Mouse (Mus musculus): ENCODE measurements around the gene Tmtc1. TPM values are rescaled to one million over a fixed set of nuclear protein-coding genes. Genes with fewer than 3 reads are reported as not detected.

Tmtc1 gene
- polyA plus RNA-seq, 1 experiment from 2014 or later: 0.76 TPM

GRCm38 (mm10) chr6:148207522-148207921 is 236.7 kb downstream of the Tmtc1 start:
- no peaks in the 10 kb centered on the region for H3K9me3 ChIP-seq
- peaks cover 10% of the 10 kb centered on the region for H3K4me1 ChIP-seq
- no peak for DNase-seq (ENCODE audit: low spot score)
- WGBS: 88% methylated on average over 1 of the region's 1 CpGs
- no peak overlapping the region for H3K27ac ChIP-seq (replicated peaks)
- H3K27me3 ChIP-seq (replicated peaks; ENCODE audit: low read depth, poor library complexity, severe bottlenecking): no peaks in the 10 kb centered on the region
- H3K36me3 ChIP-seq (replicated peaks): peaks cover 38% of the 10 kb centered on the region
- H3K4me3 ChIP-seq: no peak overlapping the region

DNA sequence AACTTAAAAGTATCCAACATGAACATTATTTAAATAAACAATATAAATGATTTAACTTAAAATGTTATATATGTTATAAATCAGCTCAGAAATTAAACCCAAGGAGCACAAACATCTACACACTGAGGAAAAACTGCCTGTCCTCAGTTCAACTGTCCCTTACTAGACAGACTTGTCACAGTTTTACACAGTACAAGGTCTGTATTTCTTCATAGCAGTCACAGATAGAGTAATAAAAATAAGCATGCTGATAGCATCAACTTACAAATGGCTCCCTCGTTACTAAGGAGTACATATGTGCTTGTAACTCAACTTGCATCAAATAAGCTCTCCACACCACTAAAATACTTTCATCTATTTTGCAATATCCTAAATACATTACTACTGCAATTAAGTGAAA is 239.1 kb downstream of the Tmtc1 start:
- no peaks in the 10 kb centered on the region for H3K9me3 ChIP-seq
- no peak overlapping the region for H3K4me3 ChIP-seq
- H3K36me3 ChIP-seq (replicated peaks): peaks cover 58% of the 10 kb centered on the region
- no peak for DNase-seq (ENCODE audit: low spot score)
- no peak overlapping the region for H3K27ac ChIP-seq (replicated peaks)
- H3K27me3 ChIP-seq (replicated peaks; ENCODE audit: low read depth, poor library complexity, severe bottlenecking): no peaks in the 10 kb centered on the region
- H3K4me1 ChIP-seq: no peaks in the 10 kb centered on the region; the same call in 1 of the 2 replicates
- WGBS: 88% methylated on average over 1 of the region's 1 CpGs

GRCm38 (mm10) chr6:148199729-148200128 is 244.5 kb downstream of the Tmtc1 start:
- Histone ChIP-seq H3K27me3 (replicated peaks; ENCODE audit: low read depth, poor library complexity, severe bottlenecking) (no peaks in the 10 kb centered on the region), H3K4me1 (no peaks in the 10 kb centered on the region), H3K4me3 (no peak overlapping the region), H3K36me3 (replicated peaks) (peaks cover 90% of the 10 kb centered on the region), H3K9me3 (no peaks in the 10 kb centered on the region), H3K27ac (replicated peaks) (no peak overlapping the region)
- no peak for DNase-seq (ENCODE audit: low spot score)
- whole genome bisulfite sequencing: 96% methylated on average over 3 of the region's 3 CpGs

- no peak for DNase-seq (ENCODE audit: low spot score)
- Histone ChIP-seq H3K36me3 (replicated peaks) (peaks cover 90% of the 10 kb centered on the region), H3K27me3 (replicated peaks; ENCODE audit: low read depth, poor library complexity, severe bottlenecking) (no peaks in the 10 kb centered on the region), H3K4me3 (no peak overlapping the region), H3K27ac (replicated peaks) (no peak overlapping the region), H3K4me1 (no peaks in the 10 kb centered on the region), H3K9me3 (no peaks in the 10 kb centered on the region)
- 89% methylated on average over 2 of the region's 2 CpGs for WGBS
Observed at GRCm38 (mm10) chr6:148199177-148199576, 245.0 kb downstream of the Tmtc1 start.

- H3K27ac ChIP-seq (replicated peaks): no peak overlapping the region
- no peaks in the 10 kb centered on the region for H3K27me3 ChIP-seq (replicated peaks; ENCODE audit: low read depth, poor library complexity, severe bottlenecking)
- H3K4me3 ChIP-seq: no peak overlapping the region
- no peaks in the 10 kb centered on the region for H3K9me3 ChIP-seq
- no peaks in the 10 kb centered on the region for H3K4me1 ChIP-seq
- whole genome bisulfite sequencing: 90% methylated on average over 6 of the region's 6 CpGs
- DNase-seq (ENCODE audit: low spot score): no peak
- peaks cover 91% of the 10 kb centered on the region for H3K36me3 ChIP-seq (replicated peaks)
Observed at GRCm38 (mm10) chr6:148193972-148194701, 250.1 kb downstream of the Tmtc1 start.

DNA sequence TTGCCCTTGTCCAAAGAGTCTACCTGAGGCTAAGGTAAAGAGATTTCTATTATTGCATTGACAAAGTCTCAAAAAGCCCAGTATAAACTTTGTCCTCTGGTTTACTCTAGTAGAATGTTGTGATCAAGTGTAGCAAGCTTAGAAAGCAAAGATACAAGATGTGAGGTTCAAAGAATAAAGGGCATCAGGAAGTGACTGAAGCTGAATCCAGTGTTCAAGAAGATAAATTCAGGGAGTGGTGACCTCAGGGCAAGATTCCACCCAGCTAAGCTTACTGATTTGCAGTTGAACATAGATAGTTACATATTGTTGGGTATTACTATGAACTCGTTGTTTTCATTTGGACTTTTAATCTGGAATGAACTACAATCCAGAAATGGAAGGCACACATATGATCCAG is 258.5 kb downstream of the Tmtc1 start:
- peaks cover 96% of the 10 kb centered on the region for H3K36me3 ChIP-seq (replicated peaks)
- no peak for DNase-seq (ENCODE audit: low spot score)
- H3K4me1 ChIP-seq: no peaks in the 10 kb centered on the region
- no peaks in the 10 kb centered on the region for H3K9me3 ChIP-seq
- WGBS: 91% methylated on average over 1 of the region's 1 CpGs
- no peak overlapping the region for H3K4me3 ChIP-seq
- H3K27me3 ChIP-seq (replicated peaks; ENCODE audit: low read depth, poor library complexity, severe bottlenecking): no peaks in the 10 kb centered on the region
- no peak overlapping the region for H3K27ac ChIP-seq (replicated peaks)

Other genes starting within 250 kb of the Tmtc1 start
- gene Ergic2, start 232.0 kb downstream of the Tmtc1 start, polyA plus RNA-seq (2016; fragmentation: Nextera tagmentation; extraction: Ambion mirVana): 186 and 191 TPM in 2 replicates

All from embryonic facial prominence, embryonic 10.5 days (tissue).